Mouse (Mus musculus): ENCODE results near the gene Zbtb45.

GRCm38 (mm10) chr7:12970906-12971305 lies 38.9 kb downstream of the Zbtb45 start:
- TF ChIP-seq CTCF (IDR thresholded peaks at IDR 0.05; ENCODE audit: borderline replicate concordance, control insufficient read depth, extremely low read depth, insufficient read depth, low read length, poor library complexity) = no peak
- no peak for TF ChIP-seq POLR2A (IDR thresholded peaks at IDR 0.05; ENCODE audit: control insufficient read depth, extremely low read depth, insufficient read depth, low read length, poor library complexity)

All from thymus, adult 2 months (tissue).